Comparison of ENCODE assay signal across 26 mouse cellular contexts in the genomic region with DNA sequence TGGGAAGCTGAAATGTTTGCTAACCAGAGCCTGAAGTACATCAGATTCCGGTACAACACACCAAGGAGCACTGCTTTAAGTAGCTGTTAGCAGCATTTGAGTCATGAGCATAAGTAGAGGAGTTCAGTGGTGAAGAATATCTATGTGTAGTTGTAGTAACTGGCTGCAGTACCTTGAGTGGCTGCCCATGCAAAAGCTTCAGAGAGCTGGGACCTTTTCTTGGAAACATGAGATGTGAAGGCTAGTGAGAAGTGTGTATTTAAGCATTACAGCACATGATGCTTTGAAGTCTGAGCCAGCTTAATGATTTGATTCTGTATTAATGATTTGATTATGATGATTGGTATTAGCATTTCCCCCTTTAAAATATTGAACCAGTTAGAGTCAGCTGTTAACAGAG.
"Had no signal": no experiment of that assay in that cellular context is flagged by ENCODE, and none has a peak within 500 bp of the region (broad histone marks: within the 10 kb centered on the region; RNA-seq: fewer than 3 reads in every experiment).

No protein-coding gene starts in this region.

- DNase-seq: gastrocnemius, adult 2 months; gastrocnemius, postnatal 10 days; gastrocnemius, postnatal 25 days; heart, adult 2 months; heart, postnatal 10 days; heart, postnatal 4 days; kidney, adult 2 months; kidney, adult 9 months; kidney, postnatal 14 days; kidney, postnatal 36 days; layer of hippocampus, adult 9-11 months; layer of hippocampus, postnatal 36 days; left cerebral cortex, postnatal 4 days had no signal

- ATAC-seq: forebrain, embryonic 16.5 days; hindbrain, embryonic 16.5 days; inflammation-experienced regulatory T-cells, adult 6 months; intestine, embryonic 15.5 days; intestine, postnatal 0 days had no signal

- H3K4me1 ChIP-seq: hindbrain, embryonic 12.5 days; intestine, embryonic 15.5 days had no signal

- H3K36me3 ChIP-seq: heart, embryonic 12.5 days; hindbrain, embryonic 10.5 days; hindbrain, embryonic 12.5 days; intestine, embryonic 15.5 days; kidney, embryonic 15.5 days; limb, embryonic 13.5 days; limb, embryonic 15.5 days had no signal

- H3K4me2 ChIP-seq: heart, embryonic 12.5 days; hindbrain, embryonic 12.5 days; hindbrain, embryonic 14.5 days; intestine, embryonic 15.5 days; kidney, embryonic 15.5 days; limb, embryonic 13.5 days; limb, embryonic 15.5 days had no signal

- H3K9ac ChIP-seq: heart, embryonic 12.5 days; hindbrain, embryonic 12.5 days; hindbrain, embryonic 14.5 days; intestine, embryonic 15.5 days; kidney, embryonic 15.5 days; limb, embryonic 13.5 days; limb, embryonic 15.5 days had no signal

- H3K27me3 ChIP-seq: heart, embryonic 12.5 days; hindbrain, embryonic 12.5 days; intestine, embryonic 15.5 days; kidney, embryonic 15.5 days; limb, embryonic 13.5 days; limb, embryonic 15.5 days had no signal

- H3K27ac ChIP-seq: gastrocnemius, adult 2 months; heart, adult 2 months; hindbrain, embryonic 10.5 days; hindbrain, embryonic 12.5 days; hindbrain, embryonic 14.5 days; intestine, embryonic 15.5 days; kidney, embryonic 15.5 days; kidney, postnatal 0 days; limb, embryonic 13.5 days; limb, embryonic 15.5 days had no signal

- H3K9me3 ChIP-seq: heart, embryonic 12.5 days; hindbrain, embryonic 10.5 days; hindbrain, embryonic 12.5 days; intestine, embryonic 15.5 days; kidney, embryonic 15.5 days; limb, embryonic 13.5 days; limb, embryonic 15.5 days had no signal

- H3K4me3 ChIP-seq: gastrocnemius, adult 2 months; heart, adult 2 months; heart, embryonic 12.5 days; hindbrain, embryonic 10.5 days; hindbrain, embryonic 12.5 days; intestine, embryonic 15.5 days; kidney, embryonic 15.5 days; limb, embryonic 13.5 days; limb, embryonic 15.5 days had no signal
